Mouse (Mus musculus): Measurements from ENCODE around the gene Zfp663.

DNA sequence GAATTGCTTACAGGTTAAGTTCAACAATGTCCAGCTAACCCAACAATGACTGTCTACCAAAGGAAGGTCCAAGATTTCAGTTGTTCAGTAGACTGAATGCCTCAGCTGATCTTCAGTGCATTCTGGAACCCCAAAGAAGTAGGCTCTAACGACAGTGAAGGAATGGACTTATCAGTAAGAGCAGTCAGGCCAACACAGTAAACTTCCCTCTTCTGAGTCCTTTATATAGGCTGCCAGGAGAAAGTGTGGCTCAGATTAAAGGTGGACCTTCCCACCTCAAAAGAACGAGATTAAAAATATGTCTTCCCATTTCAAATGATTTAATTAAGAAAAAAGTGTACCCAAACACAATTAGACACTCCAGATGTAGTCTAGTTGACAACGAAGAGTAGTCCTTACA is 1.8 kb upstream of the Zfp663 start:
- TF ChIP-seq POLR2AphosphoS2 (IDR thresholded peaks at IDR 0.05; ENCODE audit: insufficient read length, low read depth): no peak
- no peak for TF ChIP-seq POLR2A (IDR thresholded peaks at IDR 0.05; ENCODE audit: insufficient read length, low read depth)
- no peak for TF ChIP-seq TCF12 (IDR thresholded peaks at IDR 0.05; ENCODE audit: insufficient read depth, poor library complexity, severe bottlenecking)
- no peak for TF ChIP-seq MAX (IDR thresholded peaks at IDR 0.05; ENCODE audit: low read depth)
- no peak for TF ChIP-seq CEBPB (IDR thresholded peaks at IDR 0.05; ENCODE audit: insufficient read depth, poor library complexity, severe bottlenecking)
- no peak for TF ChIP-seq E2F4 (IDR thresholded peaks at IDR 0.05; ENCODE audit: insufficient read depth)
- TF ChIP-seq MYOG (IDR thresholded peaks at IDR 0.05; ENCODE audit: control insufficient read depth in 1 of 3, insufficient read depth in 1 of 3, insufficient read length in 2 of 3, low read depth in 2 of 3): no peak
- TF ChIP-seq MYOD1 (IDR thresholded peaks at IDR 0.05; ENCODE audit: control insufficient read depth in 1 of 3, insufficient read length in 2 of 3, low read depth in 2 of 3): no peak
- no peak for TF ChIP-seq USF1 (IDR thresholded peaks at IDR 0.05; ENCODE audit: low read depth)
- TF ChIP-seq TCF3 (IDR thresholded peaks at IDR 0.05; ENCODE audit: insufficient read length, low read depth): no peak
